Mouse (Mus musculus) G1E (cell line): ENCODE results near the gene Mgmt. TPM values are rescaled to one million over a fixed set of nuclear protein-coding genes. Genes with fewer than 3 reads are reported as not detected.

Source experiments
- ATAC-seq: 2 replicates; pipeline ENCODE4 v1.8.0; 2016; ENCODE audit warnings: mild to moderate bottlenecking; ENCODE audit not compliant: insufficient number of reproducible peaks, poor library complexity, low FRiP score, severe bottlenecking; ENCODE audit errors: extremely low read depth
- DNase-seq: peaks from one replicate; pipeline ENCODE4 v3.0.0; 2012; ENCODE audit warnings: low spot score
- H3K27me3 ChIP-seq: 2 replicates; pipeline ENCODE4 v1.6.1; 2012; ENCODE audit warnings: mild to moderate bottlenecking, low read length, inconsistent platforms; ENCODE audit not compliant: insufficient read depth
- H3K36me3 ChIP-seq: replicated peaks from 2 replicates; pipeline ENCODE3; 2012; ENCODE audit warnings: mild to moderate bottlenecking, inconsistent platforms
- H3K4me1 ChIP-seq: 2 replicates; pipeline ENCODE4 v1.6.1; 2012; ENCODE audit warnings: low read depth, low read length, inconsistent platforms, mixed read lengths; ENCODE audit not compliant: insufficient read depth
- H3K4me3 ChIP-seq: 2 replicates; pipeline ENCODE4 v1.5.1; 2012; ENCODE audit warnings: low read depth, mild to moderate bottlenecking, inconsistent platforms, low read length, moderate library complexity, mixed read lengths
- H3K9me3 ChIP-seq: replicated peaks from 2 replicates; pipeline ENCODE4 v1.6.1; 2012; ENCODE audit warnings: inconsistent platforms
- CTCF ChIP-seq: IDR thresholded peaks from 2 replicates; pipeline ENCODE4 v1.5.1; 2012; ENCODE audit warnings: low read depth, low read length, inconsistent platforms, mixed read lengths
- GATA1 ChIP-seq: IDR thresholded peaks from 2 replicates; pipeline ENCODE4 v1.6.1; 2012; ENCODE audit warnings: borderline replicate concordance, low read length, inconsistent platforms, mixed read lengths
- GATA2 ChIP-seq: IDR thresholded peaks from 2 replicates; pipeline ENCODE4 v1.6.1; 2012; ENCODE audit warnings: low read depth, low read length, inconsistent platforms, borderline replicate concordance
- POLR2AphosphoS5 ChIP-seq: IDR thresholded peaks from 2 replicates; pipeline ENCODE4 v1.6.1; 2012; ENCODE audit warnings: low read depth, low read length, inconsistent platforms; ENCODE audit not compliant: insufficient replicate concordance
- TAL1 ChIP-seq: conservative IDR thresholded peaks from 2 replicates; pipeline ENCODE4 v1.6.1; 2012; ENCODE audit warnings: low read depth, low read length, inconsistent platforms, mixed read lengths
- polyA plus RNA-seq: library from polyadenylated mRNA; stranded (reverse); fragments of >175 nt; gene quantifications from 2 replicates; pipeline ENCODE4 v1.2.3, GENCODE M21; 2012
- total RNA-seq, 2 experiments: library from RNA; stranded (forward) in 1 of 2; stranded (reverse) in 1 of 2; fragments of 200-1000 nt in 1 of 2; fragments of >200 nt in 1 of 2; fragmentation: Nextera tagmentation in 1 of 2; gene quantifications; 2 replicates each; pipeline ENCODE4 v1.2.3; 2014 to 2017

The Mgmt gene
- total and polyA plus RNA-seq, 3 experiments: 1.1 to 2.2 (median 2.2) TPM

DNA sequence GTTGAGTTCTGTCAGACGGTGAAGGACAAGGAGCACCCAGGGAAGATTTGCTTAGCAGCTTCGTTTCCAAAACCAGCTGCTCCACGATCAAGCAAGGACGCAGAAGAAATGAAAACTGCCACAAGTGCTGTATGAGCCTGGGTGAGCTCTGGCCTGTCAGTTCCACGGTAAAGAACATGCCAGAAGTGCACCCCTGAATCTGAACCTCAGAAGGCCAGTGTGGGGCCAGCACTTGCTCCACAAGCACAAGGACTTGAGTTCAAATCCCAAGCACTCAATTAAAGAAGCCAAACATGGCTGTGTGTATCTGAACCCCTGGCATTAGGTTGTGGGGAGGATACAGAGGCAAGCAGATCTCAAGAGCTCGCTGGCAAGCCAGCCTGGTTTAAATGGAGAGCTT lies 125.8 kb downstream of the Mgmt start:
- peaks cover 69% of the 10 kb centered on the region for H3K9me3 ChIP-seq
- no peaks in the 10 kb centered on the region for H3K27me3 ChIP-seq
- TF ChIP-seq POLR2AphosphoS5: no peak
- TF ChIP-seq CTCF: no peak
- no peak for TF ChIP-seq GATA1
- TF ChIP-seq GATA2: no peak
- TF ChIP-seq TAL1: no peak
- no peak overlapping the region for H3K4me3 ChIP-seq
- no peak for DNase-seq
- H3K4me1 ChIP-seq: no peaks in the 10 kb centered on the region
- ATAC-seq: no peak
- H3K36me3 ChIP-seq: no peaks in the 10 kb centered on the region

DNA sequence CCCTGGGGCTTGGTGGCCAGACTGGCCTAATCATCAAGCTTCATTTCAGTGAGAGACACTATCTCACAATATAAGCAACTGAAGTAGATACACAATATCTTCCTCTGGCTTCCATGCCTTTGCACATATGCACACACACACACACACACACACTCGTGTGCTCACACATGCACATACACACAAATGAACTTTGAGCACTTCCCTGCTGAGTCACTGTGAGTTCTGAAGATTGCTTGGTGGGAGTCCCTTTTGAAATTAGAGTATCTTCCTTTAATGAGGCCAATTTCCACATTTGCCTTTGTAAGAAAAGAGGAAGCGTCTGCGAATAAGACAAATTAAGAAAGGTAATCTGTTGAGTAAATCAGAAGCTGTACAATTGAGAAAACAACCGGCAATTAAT lies 136.4 kb downstream of the Mgmt start:
- DNase-seq (no peak), ATAC-seq (no peak)
- no peak for TF ChIP-seq TAL1
- no peak for TF ChIP-seq GATA2
- no peak for TF ChIP-seq CTCF
- TF ChIP-seq POLR2AphosphoS5: no peak
- Histone ChIP-seq H3K36me3 (no peaks in the 10 kb centered on the region), H3K9me3 (peaks cover 46% of the 10 kb centered on the region), H3K4me3 (no peak overlapping the region), H3K4me1 (no peaks in the 10 kb centered on the region), H3K27me3 (no peaks in the 10 kb centered on the region)

DNA sequence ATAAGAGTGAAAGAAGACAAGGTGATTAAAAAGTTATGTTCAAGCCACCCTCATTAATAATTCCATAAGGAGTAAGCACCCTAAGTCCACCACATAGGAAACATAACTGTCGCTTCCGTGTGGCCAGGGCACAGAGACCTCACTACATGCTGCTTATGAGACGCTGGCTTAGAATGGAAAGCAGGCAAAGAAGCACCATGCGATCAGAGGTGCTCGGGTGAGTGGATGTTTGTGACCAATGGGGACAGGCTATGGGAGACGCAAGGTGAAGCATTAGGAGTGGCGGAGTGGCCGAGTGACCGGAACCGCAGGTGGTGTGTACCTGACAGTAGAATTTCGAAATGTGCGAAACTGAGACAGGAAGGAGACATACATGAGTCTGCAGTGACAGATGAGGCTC lies 138.8 kb downstream of the Mgmt start:
- no peaks in the 10 kb centered on the region for H3K36me3 ChIP-seq
- DNase-seq: no peak
- TF ChIP-seq GATA1: no peak
- TF ChIP-seq TAL1: no peak
- TF ChIP-seq CTCF: no peak
- no peak for TF ChIP-seq GATA2
- no peak for TF ChIP-seq POLR2AphosphoS5
- ATAC-seq: no peak
- H3K9me3 ChIP-seq: peaks cover 56% of the 10 kb centered on the region
- no peaks in the 10 kb centered on the region for H3K4me1 ChIP-seq
- H3K4me3 ChIP-seq: no peak overlapping the region
- H3K27me3 ChIP-seq: no peaks in the 10 kb centered on the region

DNA sequence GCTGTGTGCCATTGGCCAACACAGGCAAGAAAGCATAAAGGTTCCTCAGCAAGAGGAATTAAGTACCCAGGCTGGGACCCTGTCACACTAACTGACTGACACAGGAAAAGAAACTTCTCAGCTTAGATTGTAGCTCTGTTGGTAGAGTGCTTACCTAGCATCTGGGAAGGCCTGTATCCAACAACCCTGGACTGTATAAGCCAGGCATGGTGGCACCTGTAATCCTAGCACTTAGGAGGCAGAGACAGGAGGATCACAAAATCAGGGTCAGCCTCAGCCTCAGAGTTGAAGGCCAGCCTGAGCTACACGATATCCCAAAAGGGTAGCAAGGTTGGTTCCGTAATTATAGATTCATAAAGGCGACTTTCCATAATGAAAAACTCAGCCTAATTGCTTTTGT lies 140.6 kb downstream of the Mgmt start:
- Histone ChIP-seq H3K36me3 (no peaks in the 10 kb centered on the region), H3K4me3 (no peak overlapping the region), H3K9me3 (peaks cover 53% of the 10 kb centered on the region), H3K4me1 (no peaks in the 10 kb centered on the region), H3K27me3 (no peaks in the 10 kb centered on the region)
- DNase-seq: no peak
- TF ChIP-seq TAL1: no peak
- no peak for ATAC-seq

DNA sequence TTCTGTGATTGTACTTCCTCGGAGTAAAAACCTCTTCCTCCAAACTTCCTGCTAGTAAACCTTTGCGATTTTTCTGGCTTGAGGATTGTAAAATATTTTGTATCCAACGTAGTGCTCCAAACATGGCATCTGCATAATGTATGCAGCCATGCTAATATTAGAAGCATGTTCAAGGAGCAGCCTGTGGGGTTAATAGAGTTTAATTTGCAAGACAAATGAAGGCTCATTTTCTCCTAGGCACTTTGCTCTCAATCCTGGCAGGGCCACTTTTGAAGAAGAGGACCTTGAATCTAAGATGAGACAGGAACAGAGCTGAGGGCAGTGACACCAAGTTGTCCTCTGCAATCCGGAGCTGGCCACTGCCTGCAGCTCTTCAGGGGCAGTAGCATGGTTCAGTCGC lies 141.5 kb downstream of the Mgmt start:
- Histone ChIP-seq H3K4me1 (no peaks in the 10 kb centered on the region), H3K36me3 (no peaks in the 10 kb centered on the region), H3K9me3 (peaks cover 50% of the 10 kb centered on the region), H3K4me3 (no peak overlapping the region), H3K27me3 (no peaks in the 10 kb centered on the region)
- DNase-seq (no peak), ATAC-seq (no peak)
- TF ChIP-seq CTCF (no peak), GATA2 (no peak)

DNA sequence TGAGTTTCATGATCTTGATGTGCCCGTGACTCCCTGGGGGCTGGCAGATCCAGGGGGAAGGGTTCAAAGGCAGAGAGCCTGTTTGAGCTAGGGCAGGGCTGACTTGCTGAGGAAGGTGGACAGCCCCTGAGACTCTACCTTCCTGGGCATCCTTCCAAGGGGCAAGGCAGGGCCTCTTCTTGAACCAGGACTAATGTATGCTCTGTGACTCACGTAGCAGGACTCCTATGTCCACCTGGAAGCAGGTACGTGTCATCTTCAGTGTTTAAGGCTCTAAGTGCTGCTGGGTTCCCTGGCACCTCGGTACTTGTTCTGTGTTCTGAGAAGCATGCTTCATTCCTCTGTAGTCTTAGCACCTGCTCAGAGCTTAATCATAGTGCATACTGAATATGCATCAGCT lies 143.1 kb downstream of the Mgmt start:
- H3K4me3 ChIP-seq: no peak overlapping the region
- H3K27me3 ChIP-seq: no peaks in the 10 kb centered on the region
- H3K36me3 ChIP-seq: no peaks in the 10 kb centered on the region
- H3K4me1 ChIP-seq: no peaks in the 10 kb centered on the region
- H3K9me3 ChIP-seq: peaks cover 49% of the 10 kb centered on the region
- DNase-seq (no peak), ATAC-seq (no peak)
- TF ChIP-seq GATA2 (no peak), POLR2AphosphoS5 (no peak), TAL1 (no peak), GATA1 (no peak)

DNA sequence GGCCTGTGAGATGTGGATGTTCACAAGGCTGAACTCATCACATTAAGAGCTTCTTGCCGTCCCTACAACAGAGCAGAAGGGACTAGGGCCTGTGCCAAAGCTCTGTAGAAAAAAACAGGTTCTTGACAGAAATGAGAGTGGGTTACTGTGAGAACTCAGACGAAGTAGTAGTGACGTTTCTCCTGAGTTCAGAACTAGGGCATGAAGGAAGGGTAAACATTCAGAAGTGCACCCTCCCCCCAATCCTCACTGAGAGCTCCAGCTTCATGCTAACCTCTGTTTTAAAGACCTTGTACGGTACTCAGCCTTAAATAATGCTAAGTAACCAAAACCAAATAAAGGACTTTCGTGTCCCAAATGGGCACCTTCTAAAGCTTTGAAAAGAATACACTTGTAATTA lies 143.5 kb downstream of the Mgmt start:
- Histone ChIP-seq H3K4me3 (no peak overlapping the region), H3K36me3 (no peaks in the 10 kb centered on the region), H3K9me3 (peaks cover 52% of the 10 kb centered on the region), H3K27me3 (no peaks in the 10 kb centered on the region), H3K4me1 (no peaks in the 10 kb centered on the region)
- ATAC-seq (no peak), DNase-seq (no peak)
- no peak for TF ChIP-seq GATA1
- no peak for TF ChIP-seq POLR2AphosphoS5
- no peak for TF ChIP-seq CTCF
- TF ChIP-seq GATA2: no peak
- no peak for TF ChIP-seq TAL1
